Mouse (Mus musculus): ENCODE measurements around the gene Cmtr1. TPM values are rescaled to one million over a fixed set of nuclear protein-coding genes. Genes with fewer than 3 reads are reported as not detected.
A peak's percentile ranks its signal among the peaks of the same experiment; 100 is the strongest.
"Not testable (repeated sequence)": the region's sequence is repeated elsewhere in the genome, so short reads cannot be mapped to it uniquely, and the experiment has no call there.

Cmtr1 gene
- polyA plus RNA-seq, 1 experiment from 2014 or later, result 77.2 TPM

DNA sequence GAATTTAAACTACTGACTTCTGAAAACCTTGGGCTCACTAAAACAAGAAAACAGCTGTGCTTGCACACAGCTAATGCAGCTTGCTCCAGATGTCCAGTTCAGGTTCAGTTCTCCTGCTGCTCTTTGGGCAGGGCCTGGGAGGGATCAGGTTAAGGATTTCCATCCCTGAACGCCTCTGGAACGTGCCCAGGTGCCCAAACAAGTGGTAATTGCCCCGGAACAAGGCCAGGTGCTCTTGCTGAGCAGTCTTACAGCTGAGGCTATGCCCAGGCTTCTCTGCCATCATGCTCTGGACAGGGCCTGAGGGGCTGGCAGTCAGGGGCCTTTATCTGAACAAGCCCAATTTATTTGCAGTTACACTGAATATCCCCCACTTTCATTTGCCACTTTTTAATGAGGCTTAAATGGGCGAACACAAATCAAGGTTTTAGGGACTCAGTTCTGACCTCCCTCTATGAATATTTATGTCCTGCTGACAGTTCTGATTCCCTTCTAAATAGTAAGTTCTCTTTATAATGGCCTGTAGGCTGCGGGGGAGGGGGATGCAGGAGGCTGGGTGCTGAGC is 46.7 kb downstream of the Cmtr1 start:
- ATAC-seq (ENCODE audit: low read depth), result no peak

GRCm38 (mm10) chr17:29708783-29709182 is 48.4 kb downstream of the Cmtr1 start:
- Histone ChIP-seq H3K9me3 (replicated peaks) (no peaks in the 10 kb centered on the region), H3K4me1 (replicated peaks) (peaks cover 46% of the 10 kb centered on the region), H3K9ac (0 out of 2 replicates have a peak overlapping the region, but pooled peaks have one; percentile 33), H3K4me2 (no peak overlapping the region), H3K27ac (no peak overlapping the region), H3K4me3 (replicated peaks) (no peak overlapping the region), H3K27me3 (no peaks in the 10 kb centered on the region), H3K36me3 (peaks cover 23% of the 10 kb centered on the region)
- WGBS (ENCODE audit: insufficient replicate concordance), result 43% methylated on average over 5 of the region's 5 CpGs
- DNase-seq (peak; percentile 17), ATAC-seq (ENCODE audit: low read depth) (peak; percentile 75)

More for the DNA sequence above, 46.7 kb downstream of the Cmtr1 start:
- Histone ChIP-seq H3K27me3 (no peaks in the 10 kb centered on the region), H3K9me3 (replicated peaks) (no peaks in the 10 kb centered on the region), H3K4me2 (no peak overlapping the region), H3K4me3 (replicated peaks) (no peak overlapping the region), H3K36me3 (peaks cover 40% of the 10 kb centered on the region), H3K4me1 (replicated peaks) (peaks cover 46% of the 10 kb centered on the region), H3K27ac (no peak overlapping the region), H3K9ac (no peak overlapping the region)
- no peak for DNase-seq
- 69% methylated on average over 5 of the region's 5 CpGs for WGBS (ENCODE audit: insufficient replicate concordance)

- Histone ChIP-seq H3K27ac (no peak overlapping the region), H3K9me3 (replicated peaks) (no peaks in the 10 kb centered on the region), H3K4me2 (no peak overlapping the region), H3K27me3 (no peaks in the 10 kb centered on the region), H3K4me1 (replicated peaks) (peaks cover 51% of the 10 kb centered on the region), H3K36me3 (peaks cover 10% of the 10 kb centered on the region), H3K9ac (no peak overlapping the region), H3K4me3 (replicated peaks) (no peak overlapping the region)
- WGBS (ENCODE audit: insufficient replicate concordance), result 73% methylated on average over 11 of the region's 11 CpGs
- ATAC-seq (ENCODE audit: low read depth) (no peak), DNase-seq (no peak)
Observed at GRCm38 (mm10) chr17:29710562-29711044, 50.2 kb downstream of the Cmtr1 start.

DNA sequence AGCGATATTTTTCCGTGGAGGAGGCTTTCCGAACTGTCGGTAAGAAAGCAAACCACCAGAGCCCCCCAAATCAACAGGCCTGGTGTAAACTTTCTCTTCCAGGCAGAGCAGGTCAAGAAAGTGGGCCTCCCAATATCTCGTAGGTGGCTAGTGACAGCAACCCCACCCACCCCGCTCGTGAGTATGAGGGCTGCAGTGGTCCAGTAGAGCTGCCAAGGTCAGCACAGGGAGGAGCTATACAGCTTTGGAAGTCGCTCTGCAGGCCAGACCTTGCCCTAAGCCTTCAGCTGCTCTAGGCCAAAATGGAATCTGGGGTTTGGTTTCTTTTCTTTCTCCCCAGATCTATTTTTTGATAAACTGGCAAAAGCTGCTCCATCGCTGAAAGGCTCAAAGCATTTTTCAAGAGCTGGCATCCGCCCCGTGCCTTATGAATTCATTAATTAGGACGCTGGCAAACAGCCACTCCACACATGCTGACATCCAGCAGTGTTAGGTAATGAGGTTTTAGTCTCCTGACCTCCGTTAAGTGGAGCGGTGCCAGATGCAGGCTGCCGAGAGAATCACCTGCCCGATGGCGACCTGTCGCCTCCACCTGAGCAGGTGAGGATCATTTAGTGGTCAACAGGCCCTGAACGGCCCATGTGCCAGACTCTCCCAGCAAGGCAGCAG is 50.8 kb downstream of the Cmtr1 start:
- DNase-seq (no peak), ATAC-seq (ENCODE audit: low read depth) (no peak)
- Histone ChIP-seq H3K36me3 (0 out of 2 replicates have a peak, but pooled peaks cover 5% of the 10 kb centered on the region), H3K9me3 (replicated peaks) (no peaks in the 10 kb centered on the region), H3K4me1 (replicated peaks) (peaks cover 53% of the 10 kb centered on the region), H3K27ac (no peak overlapping the region), H3K4me2 (no peak overlapping the region), H3K4me3 (replicated peaks) (no peak overlapping the region), H3K27me3 (no peaks in the 10 kb centered on the region), H3K9ac (no peak overlapping the region)
- 72% methylated on average over 19 of the region's 19 CpGs for WGBS (ENCODE audit: insufficient replicate concordance)

- no peak overlapping the region for H3K4me3 ChIP-seq (replicated peaks)
- H3K4me1 ChIP-seq (replicated peaks), result peaks cover 57% of the 10 kb centered on the region
- no peak for DNase-seq
- H3K9ac ChIP-seq, result no peak overlapping the region
- 69% methylated on average over 8 of the region's 8 CpGs for WGBS (ENCODE audit: insufficient replicate concordance)
- H3K36me3 ChIP-seq, result 0 out of 2 replicates have a peak, but pooled peaks cover 2% of the 10 kb centered on the region
- H3K27ac ChIP-seq, result no peak overlapping the region
- no peak for ATAC-seq (ENCODE audit: low read depth)
- no peak overlapping the region for H3K4me2 ChIP-seq
- H3K27me3 ChIP-seq, result no peaks in the 10 kb centered on the region
- H3K9me3 ChIP-seq (replicated peaks), result no peaks in the 10 kb centered on the region
Observed at GRCm38 (mm10) chr17:29711745-29712431, 51.5 kb downstream of the Cmtr1 start.

DNA sequence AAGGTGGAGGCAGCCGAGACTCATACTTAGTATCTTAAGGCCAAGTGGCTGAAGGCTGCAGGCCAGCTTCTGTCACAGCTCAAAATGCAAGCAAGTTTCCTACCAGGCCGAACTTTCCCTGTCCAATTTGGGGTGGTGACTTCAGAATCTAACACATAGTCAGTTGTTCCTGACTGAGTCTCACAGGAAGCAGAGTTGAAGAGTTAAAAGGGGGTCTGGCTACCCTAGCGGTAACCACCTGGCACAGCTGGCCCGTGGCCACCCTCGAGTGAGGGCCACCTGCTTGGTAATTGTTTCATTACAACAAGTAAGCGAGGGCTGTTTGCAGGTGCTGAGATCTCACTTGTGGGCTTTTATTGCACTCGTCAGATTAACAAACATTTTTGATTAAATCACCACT is 52.2 kb downstream of the Cmtr1 start:
- H3K27me3 ChIP-seq, result no peaks in the 10 kb centered on the region
- H3K27ac ChIP-seq, result no peak overlapping the region
- 82% methylated on average over 7 of the region's 7 CpGs for WGBS (ENCODE audit: insufficient replicate concordance)
- no peaks in the 10 kb centered on the region for H3K9me3 ChIP-seq (replicated peaks)
- H3K4me2 ChIP-seq, result no peak overlapping the region
- H3K4me3 ChIP-seq (replicated peaks), result no peak overlapping the region
- H3K9ac ChIP-seq, result no peak overlapping the region
- H3K4me1 ChIP-seq (replicated peaks), result peaks cover 62% of the 10 kb centered on the region
- DNase-seq, result no peak
- no peak for ATAC-seq (ENCODE audit: low read depth)
- H3K36me3 ChIP-seq, result 0 out of 2 replicates have a peak, but pooled peaks cover 2% of the 10 kb centered on the region

GRCm38 (mm10) chr17:29713734-29714133 is 53.3 kb downstream of the Cmtr1 start:
- H3K9me3 ChIP-seq (replicated peaks); H3K4me2 ChIP-seq; H3K9ac ChIP-seq; H3K4me3 ChIP-seq (replicated peaks); ATAC-seq (ENCODE audit: low read depth); H3K27me3 ChIP-seq; H3K27ac ChIP-seq; DNase-seq; H3K36me3 ChIP-seq: not testable (repeated sequence)
- peaks cover 56% of the 10 kb centered on the region for H3K4me1 ChIP-seq (replicated peaks)
- 83% methylated on average over 4 of the region's 4 CpGs for WGBS (ENCODE audit: insufficient replicate concordance)

DNA sequence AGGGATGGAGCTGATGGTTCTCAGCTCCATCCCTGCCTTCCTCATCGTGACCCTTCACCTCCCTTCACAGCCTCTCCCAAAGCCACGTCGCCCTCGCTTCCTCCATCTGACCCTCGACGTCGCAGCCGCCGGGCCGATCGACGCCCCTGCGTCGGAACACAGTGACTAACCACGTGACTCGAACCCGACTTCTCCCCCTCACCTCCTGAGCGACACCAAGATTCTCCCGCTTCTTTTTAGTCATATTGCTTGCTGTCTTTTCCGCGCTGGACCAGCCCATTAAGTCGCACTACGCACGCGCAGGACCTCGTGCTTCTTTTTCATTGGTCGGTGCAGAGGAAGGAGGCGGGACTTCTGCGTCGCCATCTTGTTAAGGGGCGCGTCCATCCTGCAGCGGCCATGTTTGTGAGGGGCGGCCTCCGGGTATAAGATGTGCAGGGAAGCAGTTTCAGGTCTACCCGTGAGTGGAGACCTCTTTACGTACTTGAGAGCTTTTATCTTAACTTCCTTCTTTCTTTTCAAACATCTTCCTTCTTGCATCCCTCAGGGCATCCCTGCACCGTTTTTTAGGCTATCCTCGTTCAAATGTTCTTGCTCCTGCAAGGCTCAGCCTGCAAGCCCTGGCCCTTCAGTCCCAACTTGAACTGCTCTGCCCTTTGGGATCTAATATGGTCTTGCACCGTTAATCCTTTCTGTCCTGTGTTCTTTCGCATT is 56.5 kb downstream of the Cmtr1 start, which contains the start of gene Ccdc167:
Gene Ccdc167, minus strand, starts transcription at position 313 of the 714 bp plus-strand sequence.
- Histone ChIP-seq H3K4me1 (replicated peaks) (peaks cover 25% of the 10 kb centered on the region), H3K27me3 (0 out of 2 replicates have a peak, but pooled peaks cover 7% of the 10 kb centered on the region), H3K4me2 (peak within 1 kb of the TSS; percentile 83), H3K9me3 (replicated peaks) (no peaks in the 10 kb centered on the region), H3K4me3 (replicated peaks) (peak within 1 kb of the TSS; percentile 73), H3K36me3 (no peaks in the 10 kb centered on the region), H3K27ac (peak within 1 kb of the TSS; percentile 66; the same call in 1 of the 2 replicates), H3K9ac (peak within 1 kb of the TSS; percentile 76)
- DNase-seq (peak; percentile 93), ATAC-seq (ENCODE audit: low read depth) (peak; percentile 95)
- 5% methylated on average over 41 of the region's 41 CpGs for WGBS (ENCODE audit: insufficient replicate concordance)

DNA sequence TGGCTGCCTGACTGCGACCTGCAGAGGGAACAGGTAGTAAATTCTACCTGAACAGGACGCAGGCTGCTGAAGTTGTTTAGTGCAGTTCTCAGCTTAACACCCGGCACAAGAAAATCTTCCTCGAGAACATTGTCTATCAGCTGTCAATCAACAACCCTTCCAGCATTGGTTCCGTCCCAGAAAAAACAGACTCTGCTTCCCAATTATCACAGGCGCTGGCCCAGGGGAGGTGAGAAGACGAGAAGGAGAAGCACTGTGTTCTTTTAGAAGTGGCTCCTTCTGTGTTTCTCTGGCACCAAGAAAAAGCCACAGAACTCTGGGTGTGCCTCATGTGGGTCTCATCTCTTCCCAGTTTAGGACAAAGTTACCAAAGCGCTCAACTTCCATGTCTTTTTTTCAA is 58.3 kb downstream of the Cmtr1 start:
- H3K27ac ChIP-seq, result no peak overlapping the region
- H3K4me2 ChIP-seq, result no peak overlapping the region
- no peak overlapping the region for H3K4me3 ChIP-seq (replicated peaks)
- H3K9ac ChIP-seq, result no peak overlapping the region
- H3K9me3 ChIP-seq (replicated peaks), result no peaks in the 10 kb centered on the region
- WGBS (ENCODE audit: insufficient replicate concordance), result 75% methylated on average over 8 of the region's 8 CpGs
- H3K4me1 ChIP-seq (replicated peaks), result peaks cover 25% of the 10 kb centered on the region
- DNase-seq, result no peak
- H3K36me3 ChIP-seq, result no peaks in the 10 kb centered on the region
- H3K27me3 ChIP-seq, result 0 out of 2 replicates have a peak, but pooled peaks cover 7% of the 10 kb centered on the region
- ATAC-seq (ENCODE audit: low read depth), result no peak

DNA sequence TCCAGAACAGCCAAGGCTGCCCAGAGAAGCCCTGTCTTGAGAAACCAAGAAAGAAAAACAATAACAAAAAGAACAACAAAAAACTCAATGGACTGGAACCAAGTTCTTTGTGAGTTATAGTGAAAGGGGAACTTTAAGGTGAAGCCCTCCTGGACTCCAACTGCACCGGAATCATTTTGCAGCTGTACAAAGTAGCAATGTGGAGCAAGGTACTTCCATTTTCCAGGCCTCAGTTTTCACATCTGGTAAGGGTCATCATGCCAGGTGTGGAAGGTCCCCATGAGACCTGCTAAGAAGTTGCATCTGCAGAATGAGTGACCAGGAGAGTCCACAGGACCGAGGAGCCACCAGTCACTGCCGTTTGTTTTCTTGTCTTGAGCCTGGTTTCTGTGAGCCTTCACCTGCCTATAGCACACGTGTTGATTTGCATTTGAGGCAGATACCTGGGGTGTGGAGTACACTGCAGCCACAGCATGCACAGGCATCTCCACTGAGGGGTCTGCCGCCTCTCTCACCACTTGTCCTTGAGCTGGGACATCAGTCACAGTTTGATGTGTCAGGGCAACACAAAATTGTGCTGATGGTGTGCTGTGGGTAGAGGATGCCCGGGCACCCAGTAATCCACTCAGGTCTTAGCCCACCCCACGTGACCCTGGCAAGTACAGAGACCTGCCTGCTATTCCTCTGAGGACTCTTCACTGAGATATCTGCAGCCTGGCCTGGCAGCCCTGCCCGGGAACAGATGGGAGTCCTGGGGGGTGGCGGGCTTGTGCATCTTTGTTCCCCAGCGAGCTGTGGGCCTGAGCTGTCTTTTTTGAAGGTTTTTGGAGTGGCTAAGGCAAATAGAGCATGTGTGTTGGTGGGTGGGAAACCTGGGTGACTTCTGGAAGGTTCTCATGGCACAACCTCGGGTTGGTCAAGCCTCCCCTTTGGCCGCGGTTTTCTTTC is 59.5 kb downstream of the Cmtr1 start:
- H3K4me3 ChIP-seq (replicated peaks), result no peak overlapping the region
- H3K27ac ChIP-seq, result no peak overlapping the region
- WGBS (ENCODE audit: insufficient replicate concordance), result 68% methylated on average over 13 of the region's 13 CpGs
- no peak overlapping the region for H3K4me2 ChIP-seq
- H3K4me1 ChIP-seq (replicated peaks), result peaks cover 22% of the 10 kb centered on the region
- H3K9me3 ChIP-seq (replicated peaks), result no peaks in the 10 kb centered on the region
- no peak overlapping the region for H3K9ac ChIP-seq
- H3K36me3 ChIP-seq, result no peaks in the 10 kb centered on the region
- DNase-seq (no peak), ATAC-seq (ENCODE audit: low read depth) (no peak)
- 0 out of 2 replicates have a peak, but pooled peaks cover 7% of the 10 kb centered on the region for H3K27me3 ChIP-seq

Measured in liver, embryonic 13.5 days (tissue).